Mouse (Mus musculus): ENCODE data around the gene Grm6. TPM values are rescaled to one million over a fixed set of nuclear protein-coding genes. Genes with fewer than 3 reads are reported as not detected.

Grm6 gene
- polyA plus RNA-seq, 1 experiment from 2014 or later: not detected

Other genes starting within 250 kb of the Grm6 start
- gene Adamts2, start 248.6 kb upstream of the Grm6 start, polyA plus RNA-seq (2015; fragmentation: Nextera tagmentation; extraction: Ambion mirVana): 2.5 and 2.8 TPM in 2 replicates
- 62.6 and 65.0 TPM in 2 replicates for gene Zfp354c, start 23.0 kb upstream of the Grm6 start, polyA plus RNA-seq (2015; fragmentation: Nextera tagmentation; extraction: Ambion mirVana)
- gene Zfp879, start 9.1 kb upstream of the Grm6 start, polyA plus RNA-seq (2015; fragmentation: Nextera tagmentation; extraction: Ambion mirVana): 2.1 and 2.5 TPM in 2 replicates
- gene Zfp454, start 37.0 kb downstream of the Grm6 start, polyA plus RNA-seq (2015; fragmentation: Nextera tagmentation; extraction: Ambion mirVana): 15.5 and 15.9 TPM in 2 replicates
- gene Zfp2, start 65.5 kb downstream of the Grm6 start, polyA plus RNA-seq (2015; fragmentation: Nextera tagmentation; extraction: Ambion mirVana): 49.4 and 53.6 TPM in 2 replicates
- 3.6 and 3.7 TPM in 2 replicates for gene Zfp354b, start 80.9 kb downstream of the Grm6 start, polyA plus RNA-seq (2015; fragmentation: Nextera tagmentation; extraction: Ambion mirVana)
- not detected in 2 replicates for gene 4933414I15Rik, start 93.1 kb downstream of the Grm6 start, polyA plus RNA-seq (2015; fragmentation: Nextera tagmentation; extraction: Ambion mirVana)
- not detected in 2 replicates for gene Prop1, start 103.1 kb downstream of the Grm6 start, polyA plus RNA-seq (2015; fragmentation: Nextera tagmentation; extraction: Ambion mirVana)
- not detected in 2 replicates for gene Olfr1378, start 115.8 kb downstream of the Grm6 start, polyA plus RNA-seq (2015; fragmentation: Nextera tagmentation; extraction: Ambion mirVana)
- gene Olfr1377, start 131.3 kb downstream of the Grm6 start, polyA plus RNA-seq (2015; fragmentation: Nextera tagmentation; extraction: Ambion mirVana): not detected in 2 replicates
- gene Olfr51, start 152.9 kb downstream of the Grm6 start, polyA plus RNA-seq (2015; fragmentation: Nextera tagmentation; extraction: Ambion mirVana): not detected in 2 replicates
- not detected in 2 replicates for gene Olfr54, start 163.6 kb downstream of the Grm6 start, polyA plus RNA-seq (2015; fragmentation: Nextera tagmentation; extraction: Ambion mirVana)
- gene Olfr1375, start 197.4 kb downstream of the Grm6 start, polyA plus RNA-seq (2015; fragmentation: Nextera tagmentation; extraction: Ambion mirVana): not detected in 2 replicates
- gene Zfp354a, start 208.6 kb downstream of the Grm6 start, polyA plus RNA-seq (2015; fragmentation: Nextera tagmentation; extraction: Ambion mirVana): 12.3 and 12.5 TPM in 2 replicates